Mouse (Mus musculus) layer of hippocampus, postnatal 10 days (tissue): Measurements from ENCODE around the gene Hdac10. TPM values are rescaled to one million over a fixed set of nuclear protein-coding genes. Genes with fewer than 3 reads are reported as not detected.
A peak's percentile ranks its signal among the peaks of the same experiment; 100 is the strongest.

Experiments
- DNase-seq, 2 experiments: peaks; one replicate each; pipeline ENCODE4 v3.0.0; 2021; ENCODE audit warnings: low spot score in 2 of 2
- total RNA-seq, 2 experiments: library from RNA; stranded (reverse); gene quantifications; 2 replicates each; pipeline ENCODE4 v1.2.3; 2021

Hdac10 gene
- total RNA-seq, 2 experiments from 2014 or later: 17.2 to 19.4 TPM

GRCm38 (mm10) chr15:89148496-89149270, 20.2 kb upstream of the Hdac10 start:
- DNase-seq: no peak

- no peak for DNase-seq
These were observed 19.4 kb upstream of the Hdac10 start for GRCm38 (mm10) chr15:89147895-89148294.

- no peak for DNase-seq
These were observed 19.0 kb upstream of the Hdac10 start for GRCm38 (mm10) chr15:89147456-89147855.

GRCm38 (mm10) chr15:89147024-89147423, 18.5 kb upstream of the Hdac10 start:
- no peak for DNase-seq

GRCm38 (mm10) chr15:89146537-89146936, 18.0 kb upstream of the Hdac10 start:
- DNase-seq: peak; percentile 37 to 52

- no peak for DNase-seq
These were observed 17.4 kb upstream of the Hdac10 start for GRCm38 (mm10) chr15:89145813-89146350.

- DNase-seq: no peak
These were observed 16.5 kb upstream of the Hdac10 start for GRCm38 (mm10) chr15:89144965-89145364.

GRCm38 (mm10) chr15:89143134-89143533, 14.6 kb upstream of the Hdac10 start:
- no peak for DNase-seq

- no peak for DNase-seq
These were observed 13.4 kb upstream of the Hdac10 start for GRCm38 (mm10) chr15:89141905-89142304.

GRCm38 (mm10) chr15:89141443-89141842, 12.9 kb upstream of the Hdac10 start:
- DNase-seq: no peak

- no peak for DNase-seq
These were observed 12.3 kb upstream of the Hdac10 start, which contains the start of gene Mapk12 for GRCm38 (mm10) chr15:89140659-89141252. TSS of gene Mapk12 (minus strand) at chr15:89140703.

GRCm38 (mm10) chr15:89140048-89140658, 11.7 kb upstream of the Hdac10 start:
- no peak for DNase-seq

GRCm38 (mm10) chr15:89138531-89138930, 10.0 kb upstream of the Hdac10 start:
- DNase-seq: no peak

- DNase-seq: no peak
These were observed 9.5 kb upstream of the Hdac10 start for GRCm38 (mm10) chr15:89138046-89138405.

GRCm38 (mm10) chr15:89137378-89138045, 9.0 kb upstream of the Hdac10 start:
- DNase-seq: no peak

- no peak for DNase-seq
These were observed 8.1 kb upstream of the Hdac10 start for GRCm38 (mm10) chr15:89136461-89137155.

GRCm38 (mm10) chr15:89131316-89131715, 2.8 kb upstream of the Hdac10 start:
- no peak for DNase-seq

- DNase-seq: no peak
These were observed 1.7 kb upstream of the Hdac10 start for GRCm38 (mm10) chr15:89130245-89130644.

GRCm38 (mm10) chr15:89127364-89127940, 1.0 kb downstream of the Hdac10 start:
- DNase-seq: no peak

GRCm38 (mm10) chr15:89126622-89127021, 1.9 kb downstream of the Hdac10 start:
- no peak for DNase-seq

GRCm38 (mm10) chr15:89125351-89125750, 3.1 kb downstream of the Hdac10 start:
- DNase-seq: no peak
